Mouse (Mus musculus) forebrain, embryonic 14.5 days (tissue): Measurements from ENCODE around the gene Gm35315. TPM values are rescaled to one million over a fixed set of nuclear protein-coding genes. Genes with fewer than 3 reads are reported as not detected.

Experiments used
- ATAC-seq: fragments of 200-750 bp; cut with Nextera tagmentation; 2 replicates; pipeline ENCODE4 v1.8.0; 2017; ENCODE audit warnings: mild to moderate bottlenecking, moderate library complexity
- DNase-seq: peaks from one replicate; pipeline ENCODE4 v3.0.0-alpha.2; 2015; ENCODE audit warnings: low spot score
- H3K27ac ChIP-seq: fragments of 300-500 bp; sonication (generic); 2 replicates; pipeline ENCODE4 v1.5.1; 2014; ENCODE audit warnings: low read depth, mild to moderate bottlenecking, control low read depth, low read length, moderate library complexity
- H3K27me3 ChIP-seq: fragments of 300-500 bp; sonication (generic); replicated peaks from 2 replicates; pipeline ENCODE4 v1.6.1; 2014; ENCODE audit warnings: low read length, control low read depth, mixed read lengths; ENCODE audit not compliant: control insufficient read depth, insufficient read depth
- H3K36me3 ChIP-seq: fragments of 300-500 bp; sonication (generic); 2 replicates; pipeline ENCODE4 v1.6.1; 2014; ENCODE audit warnings: low read length, control low read depth; ENCODE audit not compliant: control insufficient read depth, insufficient read depth
- H3K4me1 ChIP-seq: fragments of 300-500 bp; sonication (generic); 2 replicates; pipeline ENCODE4 v1.6.1; 2014; ENCODE audit warnings: antibody characterized with exemption, low read length, control low read depth; ENCODE audit not compliant: control insufficient read depth, insufficient read depth
- H3K4me2 ChIP-seq: fragments of 300-500 bp; sonication (generic); 2 replicates; pipeline ENCODE4 v1.6.1; 2014; ENCODE audit warnings: mild to moderate bottlenecking, control low read depth, low read length
- H3K4me3 ChIP-seq: fragments of 300-500 bp; sonication (generic); 2 replicates; pipeline ENCODE4 v1.5.1; 2014; ENCODE audit warnings: low read depth, low read length, control low read depth
- H3K9ac ChIP-seq: fragments of 300-500 bp; sonication (generic); 2 replicates; pipeline ENCODE4 v1.6.1; 2014; ENCODE audit warnings: mild to moderate bottlenecking, low read length, control low read depth, moderate library complexity
- H3K9me3 ChIP-seq: fragments of 300-500 bp; sonication (generic); replicated peaks from 2 replicates; pipeline ENCODE4 v1.6.1; 2016; ENCODE audit warnings: low read length, control low read depth, mixed read lengths; ENCODE audit not compliant: control insufficient read depth
- WGBS: fragments of 180-500 bp; shearing (Covaris S2); extraction: QIAGEN DNeasy Blood & Tissue Kit; methylation state at CpG from one replicate; pipeline ENCODE4 v1.1.7; 2014; 5-methylcytosine and 5-hydroxymethylcytosine counted together
- polyA plus RNA-seq: library from polyadenylated mRNA; unstranded; fragments of >200 nt; fragmentation: Nextera tagmentation; extraction: Ambion mirVana; gene quantifications from 2 replicates; pipeline ENCODE4 v1.2.1, GENCODE M21; 2014

Gm35315 gene
- polyA plus RNA-seq: 0.51 and 0.57 TPM in 2 replicates

DNA sequence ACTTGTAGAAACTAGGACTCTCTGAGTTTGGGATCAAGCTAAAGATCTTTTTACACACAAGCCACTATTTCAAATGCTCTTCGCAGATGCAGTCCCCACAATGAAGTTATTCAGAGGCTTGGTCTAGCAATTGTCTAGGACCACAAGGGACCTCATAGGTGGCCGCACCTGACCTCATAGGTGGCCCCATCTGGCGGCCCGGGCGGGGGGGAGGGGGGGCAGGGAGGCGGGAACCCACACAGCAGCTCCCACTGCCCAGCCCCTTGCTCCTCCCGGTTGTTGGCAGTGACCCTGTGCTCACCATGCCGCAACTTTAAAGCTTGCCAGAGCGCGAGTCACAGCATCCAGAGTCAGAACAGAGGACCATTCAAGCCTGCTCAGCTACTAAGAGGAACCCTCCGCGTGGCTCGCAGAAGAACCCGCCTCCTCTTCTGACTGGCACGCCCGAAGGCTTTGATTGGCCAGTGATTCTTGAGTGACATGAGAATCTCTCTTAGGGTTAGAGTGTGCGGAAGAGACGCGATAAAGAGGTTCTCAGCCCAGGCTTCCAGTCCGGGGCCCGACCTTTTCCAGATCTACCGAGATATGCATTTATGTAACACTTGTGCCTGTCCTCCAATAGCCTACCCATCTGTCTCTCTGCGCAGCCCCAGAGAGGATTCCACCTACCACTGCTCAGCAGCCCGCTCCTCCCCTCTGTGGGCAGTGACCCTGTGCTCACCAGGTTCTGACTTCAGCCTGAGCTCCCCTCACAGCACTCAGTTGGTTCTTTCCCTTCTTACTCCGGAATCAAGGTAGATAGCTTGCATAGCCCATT lies at the start of gene Gm35315:
TSS of gene Gm35315 (minus strand) at position 391 of the 817 bp plus-strand sequence.
- Histone ChIP-seq H3K27ac (no peak within 1 kb of the TSS), H3K27me3 (no peaks in the 10 kb centered on the region), H3K4me3 (peak within 1 kb of the TSS; percentile 42), H3K4me2 (peak within 1 kb of the TSS; percentile 65), H3K9ac (peak within 1 kb of the TSS; percentile 61), H3K9me3 (no peaks in the 10 kb centered on the region), H3K36me3 (no peaks in the 10 kb centered on the region), H3K4me1 (0 out of 2 replicates have a peak, but pooled peaks cover 6% of the 10 kb centered on the region)
- peak; percentile 95 for DNase-seq
- peak; percentile 98 for ATAC-seq
- WGBS: under 1% methylated on average over 25 of the region's 25 CpGs

DNA sequence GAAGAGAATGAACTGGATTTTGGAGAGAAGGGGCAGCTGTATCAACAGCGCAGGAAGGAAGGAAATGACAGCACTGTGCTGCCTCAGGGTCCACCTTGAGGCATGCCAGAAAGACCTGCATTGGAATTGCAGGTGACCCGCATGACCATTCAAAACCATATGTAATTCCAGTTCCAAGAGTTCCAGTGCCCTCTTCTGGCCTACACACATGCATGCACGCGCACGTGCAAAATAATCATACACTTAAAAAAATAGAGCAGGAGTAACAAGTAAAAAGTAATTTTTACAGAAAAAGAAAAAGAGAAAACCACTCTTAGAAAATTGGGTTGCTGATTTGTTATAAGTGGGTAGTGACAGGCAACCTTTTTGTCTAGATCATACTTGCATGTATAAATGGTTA lies 48.8 kb upstream of the Gm35315 start:
- H3K36me3 ChIP-seq: peaks cover 52% of the 10 kb centered on the region
- WGBS: 89% methylated on average over 5 of the region's 5 CpGs
- no peak for ATAC-seq

DNA sequence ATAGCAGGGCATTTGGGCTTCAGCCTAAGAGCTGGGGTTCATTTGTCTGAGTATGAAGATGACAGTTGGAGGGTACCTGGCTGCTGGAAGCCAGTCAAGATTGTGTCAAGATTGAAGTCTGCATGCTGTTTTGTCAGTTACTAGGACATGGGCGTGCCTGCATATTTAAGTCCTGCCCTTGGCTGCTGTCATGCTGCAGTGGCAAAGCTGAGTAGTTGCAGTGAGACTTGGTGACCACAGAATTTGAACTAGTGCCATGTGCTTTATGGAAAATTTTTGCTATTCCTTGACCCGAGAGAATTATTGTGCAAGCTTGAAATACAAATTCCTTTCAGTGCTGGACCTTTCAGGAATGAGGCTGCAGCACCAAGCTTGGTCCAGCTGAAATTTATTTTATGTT lies 48.1 kb upstream of the Gm35315 start:
- Histone ChIP-seq H3K4me1 (no peaks in the 10 kb centered on the region), H3K27ac (no peak overlapping the region), H3K9ac (no peak overlapping the region), H3K4me3 (no peak overlapping the region), H3K4me2 (no peak overlapping the region), H3K36me3 (peaks cover 47% of the 10 kb centered on the region), H3K9me3 (no peaks in the 10 kb centered on the region), H3K27me3 (no peaks in the 10 kb centered on the region)
- no peak for DNase-seq
- no peak for ATAC-seq
- WGBS: 88% methylated on average over 2 of the region's 2 CpGs

More for the DNA sequence above, 48.8 kb upstream of the Gm35315 start:
- H3K9ac ChIP-seq: no peak overlapping the region
- no peak for DNase-seq
- H3K4me1 ChIP-seq: no peaks in the 10 kb centered on the region
- H3K27ac ChIP-seq: no peak overlapping the region
- no peak overlapping the region for H3K4me3 ChIP-seq
- H3K4me2 ChIP-seq: no peak overlapping the region
- no peaks in the 10 kb centered on the region for H3K27me3 ChIP-seq
- H3K9me3 ChIP-seq: no peaks in the 10 kb centered on the region

DNA sequence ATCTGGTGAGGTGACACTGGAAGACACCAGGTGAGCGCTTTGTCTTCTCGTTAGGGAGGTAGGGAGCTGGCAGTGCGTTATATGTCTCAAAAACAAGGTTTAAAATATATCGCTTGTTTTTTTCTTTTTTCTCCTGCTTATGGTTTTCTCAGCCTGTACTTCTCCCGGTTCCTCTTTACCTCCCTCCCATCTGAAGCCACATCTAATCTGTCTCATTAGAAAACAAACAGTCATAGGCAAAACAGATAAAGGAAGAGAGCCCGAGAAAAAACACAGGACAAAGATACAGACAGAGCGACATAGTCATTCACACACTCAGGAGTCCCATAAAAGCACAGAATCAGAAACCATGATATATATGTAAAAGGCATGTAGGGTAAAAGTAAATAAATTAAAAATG lies 46.2 kb upstream of the Gm35315 start:
- Histone ChIP-seq H3K4me1 (no peaks in the 10 kb centered on the region), H3K27ac (no peak overlapping the region), H3K9ac (no peak overlapping the region), H3K27me3 (no peaks in the 10 kb centered on the region), H3K4me2 (no peak overlapping the region), H3K4me3 (no peak overlapping the region), H3K9me3 (no peaks in the 10 kb centered on the region), H3K36me3 (peaks cover 30% of the 10 kb centered on the region)
- ATAC-seq (no peak), DNase-seq (no peak)
- WGBS: 98% methylated on average over 7 of the region's 7 CpGs

DNA sequence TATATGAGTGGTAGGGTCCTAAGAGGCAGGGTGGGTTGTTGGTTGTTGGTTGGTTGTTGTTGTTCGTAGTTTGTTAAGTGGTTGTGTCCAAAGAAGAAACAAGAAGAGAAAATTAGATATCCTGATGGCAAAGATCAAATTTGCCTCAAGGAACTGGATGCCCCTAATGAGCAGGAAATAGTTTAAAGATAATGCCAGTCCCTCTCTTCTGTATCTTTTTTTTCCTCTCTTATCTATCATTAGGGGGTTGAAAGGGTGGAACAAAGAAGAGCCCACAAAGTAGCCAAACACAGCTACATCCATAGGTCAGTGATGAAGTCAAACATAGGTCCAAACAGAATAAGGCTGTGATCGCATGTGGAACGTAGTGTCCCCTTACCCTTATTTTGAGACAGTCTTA lies 45.1 kb upstream of the Gm35315 start:
- DNase-seq (no peak), ATAC-seq (no peak)
- Histone ChIP-seq H3K36me3 (peaks cover 19% of the 10 kb centered on the region), H3K4me3 (no peak overlapping the region), H3K4me1 (no peaks in the 10 kb centered on the region), H3K9me3 (no peaks in the 10 kb centered on the region), H3K9ac (no peak overlapping the region), H3K27me3 (no peaks in the 10 kb centered on the region), H3K27ac (no peak overlapping the region), H3K4me2 (no peak overlapping the region)
- 90% methylated on average over 3 of the region's 3 CpGs for WGBS

DNA sequence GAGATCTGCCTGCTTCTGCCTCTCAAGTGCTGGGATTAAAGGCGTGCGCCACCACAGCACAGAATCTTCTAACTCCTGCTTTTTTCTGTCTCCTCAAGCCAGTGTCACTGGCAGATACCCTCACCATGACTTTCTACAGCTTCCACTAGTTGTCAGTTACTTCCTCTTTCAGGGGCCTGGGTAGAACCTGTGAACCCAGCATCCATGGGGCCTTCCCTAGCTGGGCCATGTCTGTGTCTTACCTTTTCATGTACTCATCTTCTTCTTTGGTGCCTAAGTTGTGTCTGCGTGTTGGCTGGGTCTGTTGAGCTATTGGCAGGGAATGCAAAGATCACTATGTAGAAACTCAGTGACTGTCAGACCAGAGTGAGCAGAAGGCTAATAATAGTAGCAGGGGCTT lies 43.6 kb upstream of the Gm35315 start:
- Histone ChIP-seq H3K27ac (no peak overlapping the region), H3K9ac (no peak overlapping the region), H3K4me2 (no peak overlapping the region), H3K4me3 (no peak overlapping the region), H3K9me3 (0 out of 2 replicates have a peak, but pooled peaks cover 5% of the 10 kb centered on the region), H3K36me3 (peaks cover 8% of the 10 kb centered on the region), H3K4me1 (no peaks in the 10 kb centered on the region), H3K27me3 (no peaks in the 10 kb centered on the region)
- ATAC-seq: no peak
- 95% methylated on average over 3 of the region's 3 CpGs for WGBS
- no peak for DNase-seq

DNA sequence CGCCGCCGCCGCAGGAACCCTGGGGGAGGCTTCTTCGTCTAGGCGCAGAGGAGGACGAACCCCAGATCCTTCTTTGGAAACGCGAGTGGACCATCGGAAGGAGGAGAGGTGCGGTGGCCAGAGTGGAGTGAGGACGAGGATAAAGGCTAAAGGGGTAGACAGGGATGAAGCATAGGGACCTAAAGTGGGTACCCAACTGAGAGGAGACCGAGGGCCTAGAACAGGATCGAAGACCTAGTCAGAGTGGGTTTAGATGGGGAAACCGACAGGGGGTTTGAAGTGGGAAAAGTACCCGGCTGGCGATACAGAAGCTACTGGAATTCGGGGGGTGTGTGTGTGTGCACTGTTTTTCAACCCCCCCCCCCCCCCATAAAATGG lies 41.9 kb upstream of the Gm35315 start:
- Histone ChIP-seq H3K4me3 (peak overlapping the region; percentile 78), H3K27ac (peak overlapping the region; percentile 60), H3K27me3 (no peaks in the 10 kb centered on the region), H3K9ac (peak overlapping the region; percentile 88), H3K4me1 (no peaks in the 10 kb centered on the region), H3K4me2 (peak overlapping the region; percentile 73), H3K9me3 (0 out of 2 replicates have a peak, but pooled peaks cover 5% of the 10 kb centered on the region), H3K36me3 (peaks cover 9% of the 10 kb centered on the region)
- WGBS: 6% methylated on average over 18 of the region's 18 CpGs
- DNase-seq: no peak
- peak; percentile 42 for ATAC-seq

DNA sequence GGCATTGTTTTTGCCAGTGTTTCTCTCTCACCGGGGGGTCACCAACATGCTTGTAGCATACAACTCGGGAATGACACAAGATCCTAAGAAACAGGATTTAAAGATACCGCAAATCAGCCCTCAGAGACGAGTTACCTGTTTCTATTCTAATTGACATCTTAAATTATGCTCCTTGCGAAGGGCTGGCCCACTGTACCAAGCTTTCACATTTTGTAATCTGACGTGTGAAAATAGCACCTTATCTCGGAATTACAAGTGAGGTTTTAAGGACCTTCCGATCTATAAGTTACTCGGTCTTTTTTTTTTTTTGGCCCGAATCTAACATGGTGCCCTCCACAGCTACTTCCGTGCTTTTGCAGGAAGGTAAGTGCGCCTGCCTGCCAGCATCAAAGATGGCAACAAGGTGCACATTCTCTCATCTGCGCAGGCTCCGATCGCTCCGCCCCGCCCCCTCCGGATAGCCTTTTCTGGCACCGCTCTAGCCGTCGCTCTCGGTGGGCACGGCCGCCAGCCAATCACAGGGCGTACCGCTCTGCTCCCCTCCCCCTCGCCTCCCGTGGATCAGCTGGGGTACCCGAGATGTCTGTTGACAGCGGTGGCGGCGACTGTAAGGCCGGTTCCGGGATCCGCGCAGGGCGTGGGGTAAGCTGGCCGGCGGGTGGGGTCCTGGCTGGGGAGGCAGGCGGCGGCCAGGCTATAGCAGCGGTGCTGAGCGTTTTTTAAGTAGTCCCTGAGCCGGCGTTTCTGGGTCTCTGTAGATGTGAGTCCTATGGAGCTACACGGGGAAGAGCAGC lies 41.3 kb upstream of the Gm35315 start, which contains the start of gene Chfr:
TSS of gene Chfr (plus strand) at position 550 of the 794 bp plus-strand sequence.
- peak within 1 kb of the TSS; percentile 60 for H3K27ac ChIP-seq
- H3K9ac ChIP-seq: peak within 1 kb of the TSS; percentile 88
- 3% methylated on average over 46 of the region's 46 CpGs for WGBS
- no peaks in the 10 kb centered on the region for H3K27me3 ChIP-seq
- DNase-seq (peak; percentile 99), ATAC-seq (peak; percentile 100)
- peak within 1 kb of the TSS; percentile 73 for H3K4me2 ChIP-seq
- peaks cover 12% of the 10 kb centered on the region for H3K36me3 ChIP-seq
- no peaks in the 10 kb centered on the region for H3K4me1 ChIP-seq
- 0 out of 2 replicates have a peak, but pooled peaks cover 5% of the 10 kb centered on the region for H3K9me3 ChIP-seq
- H3K4me3 ChIP-seq: peak within 1 kb of the TSS; percentile 78
